Mouse (Mus musculus) liver, adult 2 months (tissue): Measurements from ENCODE around the gene Zdhhc4. TPM values are rescaled to one million over a fixed set of nuclear protein-coding genes. Genes with fewer than 3 reads are reported as not detected.

Experiments used
- DNase-seq: peaks from one replicate; pipeline ENCODE4 v3.0.0-alpha.2; 2011; ENCODE audit warnings: low read depth, low spot score; ENCODE audit errors: extremely low read depth
- H3K27ac ChIP-seq: fragments of 200-500 bp; replicated peaks from 2 replicates; pipeline ENCODE4 v1.5.1; 2012; ENCODE audit warnings: low read depth, mild to moderate bottlenecking, control low read depth, inconsistent platforms, low read length; ENCODE audit not compliant: insufficient read depth
- H3K27me3 ChIP-seq: fragments of 200-500 bp; 2 replicates; pipeline ENCODE4 v1.6.1; 2012; ENCODE audit warnings: mild to moderate bottlenecking, moderate library complexity, low read length, inconsistent platforms; ENCODE audit not compliant: control insufficient read depth, insufficient read depth
- H3K36me3 ChIP-seq: fragments of 200-500 bp; 2 replicates; pipeline ENCODE4 v1.6.1; 2012; ENCODE audit warnings: low read length, inconsistent platforms; ENCODE audit not compliant: control insufficient read depth, insufficient read depth
- H3K4me1 ChIP-seq: fragments of 200-500 bp; 2 replicates; pipeline ENCODE4 v1.6.1; 2011; ENCODE audit warnings: low read length; ENCODE audit not compliant: control insufficient read depth, insufficient read depth
- H3K4me3 ChIP-seq: fragments of 200-500 bp; 2 replicates; pipeline ENCODE4 v1.5.1; 2011; ENCODE audit warnings: low read depth, mild to moderate bottlenecking, control low read depth, low read length, moderate library complexity; ENCODE audit not compliant: insufficient read depth
- H3K79me2 ChIP-seq: fragments of 200-500 bp; 2 replicates; pipeline ENCODE4 v1.6.1; 2012; ENCODE audit warnings: inconsistent platforms, mild to moderate bottlenecking, low read length, moderate library complexity; ENCODE audit not compliant: control insufficient read depth, insufficient read depth
- H3K9ac ChIP-seq: fragments of 200-500 bp; 2 replicates; pipeline ENCODE4 v1.6.1; 2012; ENCODE audit warnings: low read depth, mild to moderate bottlenecking, control low read depth, inconsistent platforms, low read length
- CTCF ChIP-seq: fragments of 200-500 bp; IDR thresholded peaks from 2 replicates; pipeline ENCODE4 v1.5.1; 2011; ENCODE audit warnings: low read depth, low read length, control low read depth
- POLR2A ChIP-seq: fragments of 200-500 bp; IDR thresholded peaks from 2 replicates; pipeline ENCODE4 v1.6.1; 2011; ENCODE audit warnings: low read length, control low read depth; ENCODE audit not compliant: insufficient read depth; ENCODE audit errors: extremely low read depth
- WGBS: fragments of 180-500 bp; shearing (Covaris S2); methylation state at CpG from one replicate; pipeline ENCODE4 v1.1.7; 2018; 5-methylcytosine and 5-hydroxymethylcytosine counted together
- polyA plus RNA-seq: library from polyadenylated mRNA; depleted of rRNA; stranded (reverse); fragments of >200 nt; gene quantifications from 2 replicates; pipeline ENCODE4 v1.2.3, GENCODE M21; 2012; rRNA removed
- total RNA-seq: library from RNA; depleted of rRNA; stranded (reverse); fragments of >200 nt; gene quantifications from 2 replicates; pipeline ENCODE4 v1.2.3, GENCODE M21; 2014; rRNA removed

The Zdhhc4 gene
- total and polyA plus RNA-seq, 2 experiments: 13.0 to 42.5 TPM

DNA sequence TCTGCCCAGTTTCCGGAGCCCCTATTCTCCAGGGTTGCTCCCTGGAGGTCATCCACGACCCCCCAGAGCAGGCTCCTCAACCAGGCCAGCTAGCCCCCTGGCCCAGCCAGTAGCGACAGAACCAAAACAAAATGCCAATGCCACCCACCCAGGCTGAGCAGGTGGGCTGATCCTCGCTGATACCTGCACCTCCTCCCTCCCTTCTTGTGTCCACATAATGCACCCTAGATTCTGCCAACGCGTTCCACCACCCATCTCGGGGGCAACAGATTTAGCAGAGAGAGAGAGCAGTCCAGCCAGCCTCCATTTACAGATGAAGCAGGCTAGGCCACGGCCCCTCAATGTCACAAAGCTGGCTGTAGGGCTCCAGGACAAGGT is 60.1 kb downstream of the Zdhhc4 start:
- Histone ChIP-seq H3K27ac (no peak overlapping the region), H3K36me3 (no peaks in the 10 kb centered on the region), H3K79me2 (no peaks in the 10 kb centered on the region), H3K4me1 (peaks cover 6% of the 10 kb centered on the region), H3K9ac (peak overlapping the region; percentile 94), H3K27me3 (no peaks in the 10 kb centered on the region), H3K4me3 (peak overlapping the region; percentile 91; the same call in 1 of the 2 replicates)
- TF ChIP-seq CTCF (no peak), POLR2A (no peak)
- no peak for DNase-seq
- WGBS: 44% methylated on average over 8 of the region's 8 CpGs

DNA sequence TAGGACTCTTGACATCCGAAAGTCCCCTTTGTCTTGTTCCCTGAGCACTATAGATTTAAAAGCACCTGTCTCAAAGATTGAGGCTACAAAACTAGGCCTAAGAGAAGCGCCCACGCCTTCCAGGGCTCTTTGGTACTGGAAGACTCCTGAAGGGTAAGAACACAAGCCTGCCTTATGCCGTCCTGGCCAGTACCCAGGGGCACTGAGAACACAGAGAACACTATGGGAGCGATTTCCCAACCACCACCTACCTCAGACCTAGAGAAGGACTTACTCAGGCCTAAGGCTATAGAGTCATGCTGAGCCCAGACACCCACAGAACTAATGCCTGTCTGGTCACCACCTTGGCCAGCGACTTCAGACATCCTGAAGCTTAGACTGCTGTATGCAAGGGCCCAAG is 62.3 kb downstream of the Zdhhc4 start:
- no peak overlapping the region for H3K4me3 ChIP-seq
- WGBS: 93% methylated on average over 6 of the region's 6 CpGs
- no peaks in the 10 kb centered on the region for H3K27me3 ChIP-seq
- no peak for TF ChIP-seq CTCF
- no peak for TF ChIP-seq POLR2A
- no peak for DNase-seq
- no peak overlapping the region for H3K9ac ChIP-seq
- peaks cover 6% of the 10 kb centered on the region for H3K4me1 ChIP-seq
- H3K27ac ChIP-seq: no peak overlapping the region
- H3K36me3 ChIP-seq: no peaks in the 10 kb centered on the region
- no peaks in the 10 kb centered on the region for H3K79me2 ChIP-seq

Other genes with a start within 250 kb of the Zdhhc4 start
- 10.8 and 11.5 TPM in 2 replicates for gene Rnf216, start 216.3 kb downstream of the Zdhhc4 start, total RNA-seq
- 10.4 and 12.1 TPM in 2 replicates for gene Rnf216, start 216.3 kb downstream of the Zdhhc4 start, polyA plus RNA-seq
- gene Olfr718-ps1, start 181.7 kb downstream of the Zdhhc4 start, total RNA-seq: not detected in 2 replicates
- gene Olfr718-ps1, start 181.7 kb downstream of the Zdhhc4 start, polyA plus RNA-seq: not detected in 2 replicates
- 3.1 and 4.6 TPM in 2 replicates for gene Rbak, start 148.5 kb downstream of the Zdhhc4 start, total RNA-seq
- 0.82 and 1.2 TPM in 2 replicates for gene Rbak, start 148.5 kb downstream of the Zdhhc4 start, polyA plus RNA-seq
- not detected in 2 replicates for gene Spdye4b, start 148.2 kb downstream of the Zdhhc4 start, total RNA-seq
- not detected in 2 replicates for gene Spdye4b, start 148.2 kb downstream of the Zdhhc4 start, polyA plus RNA-seq
- not detected in 2 replicates for gene Spdye4a, start 102.4 kb downstream of the Zdhhc4 start, total RNA-seq
- gene Spdye4a, start 102.4 kb downstream of the Zdhhc4 start, polyA plus RNA-seq: not detected in 2 replicates
- 6.4 and 7.2 TPM in 2 replicates for gene Zfp12, start 94.1 kb downstream of the Zdhhc4 start, total RNA-seq
- 3.7 and 4.6 TPM in 2 replicates for gene Zfp12, start 94.1 kb downstream of the Zdhhc4 start, polyA plus RNA-seq
- gene Zfp316, start 59.2 kb downstream of the Zdhhc4 start, total RNA-seq: 1.9 and 2.4 TPM in 2 replicates
- 1.9 and 2.3 TPM in 2 replicates for gene Zfp316, start 59.2 kb downstream of the Zdhhc4 start, polyA plus RNA-seq
- gene Zfp853, start 35.6 kb downstream of the Zdhhc4 start, total RNA-seq: 0.28 TPM in 1 of 2 replicates, not detected in the other
- gene Zfp853, start 35.6 kb downstream of the Zdhhc4 start, polyA plus RNA-seq: 0.07 and 0.11 TPM in 2 replicates
- gene E130309D02Rik, start 13.9 kb downstream of the Zdhhc4 start, total RNA-seq: 4.3 and 6.8 TPM in 2 replicates
- 12.8 and 14.8 TPM in 2 replicates for gene E130309D02Rik, start 13.9 kb downstream of the Zdhhc4 start, polyA plus RNA-seq
- not detected in 2 replicates for gene Grid2ip, start 28.1 kb upstream of the Zdhhc4 start, total RNA-seq
- 0.13 TPM in 1 of 2 replicates, not detected in the other for gene Grid2ip, start 28.1 kb upstream of the Zdhhc4 start, polyA plus RNA-seq
- gene Kdelr2, start 74.6 kb upstream of the Zdhhc4 start, total RNA-seq: 130 and 145 TPM in 2 replicates
- gene Kdelr2, start 74.6 kb upstream of the Zdhhc4 start, polyA plus RNA-seq: 114 and 122 TPM in 2 replicates
- gene Daglb, start 135.3 kb upstream of the Zdhhc4 start, total RNA-seq: 12.4 TPM in 2 replicates
- gene Daglb, start 135.3 kb upstream of the Zdhhc4 start, polyA plus RNA-seq: 14.9 and 17.4 TPM in 2 replicates
- 38.6 and 69.0 TPM in 2 replicates for gene Rac1, start 198.8 kb upstream of the Zdhhc4 start, total RNA-seq
- 99.8 and 114 TPM in 2 replicates for gene Rac1, start 198.8 kb upstream of the Zdhhc4 start, polyA plus RNA-seq